Mouse (Mus musculus): ENCODE measurements at regions not wholly inside any gene's neighbourhood (a gene's known extent, or its start where the extent isn't known, plus 50 kb on each side); places are given as distances from the start of the nearest gene placed in this dataset.

DNA sequence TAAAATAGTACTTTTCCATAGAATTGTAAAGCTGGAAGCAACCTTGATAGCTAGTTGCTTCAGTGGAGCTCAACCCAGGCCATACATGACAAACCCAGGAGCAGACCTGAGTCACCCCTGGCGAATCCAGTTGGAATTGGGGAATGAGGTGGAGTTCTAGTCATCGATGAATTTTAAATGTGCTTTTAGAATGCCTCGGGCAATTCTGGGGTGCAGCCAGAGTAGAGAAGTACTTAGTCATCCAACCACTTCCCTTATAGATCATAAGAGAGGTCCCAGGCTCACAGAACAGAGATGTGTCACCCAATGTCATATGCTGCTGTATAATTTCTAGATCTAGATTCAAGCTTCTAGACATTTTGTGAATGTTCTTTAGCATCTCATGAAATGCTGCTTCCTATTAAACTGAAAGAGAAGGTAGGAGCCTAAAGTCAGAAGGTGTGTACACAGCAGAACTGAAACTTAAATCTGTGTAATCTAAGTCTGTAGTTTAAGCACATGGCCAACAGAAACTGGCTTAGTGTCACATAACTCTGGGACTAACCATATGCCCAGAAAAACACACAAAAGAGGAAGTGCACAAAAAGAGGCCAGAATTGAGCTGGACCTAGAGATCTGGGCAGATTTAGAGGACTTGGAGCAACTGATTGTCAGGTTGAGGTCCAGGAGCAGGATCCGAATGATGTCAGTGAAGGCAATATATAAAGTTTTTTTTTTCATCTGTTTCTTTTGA is 269.7 kb downstream of the Smarca1 start:
- Histone ChIP-seq H3K27ac (no peak overlapping the region), H3K27me3 (ENCODE audit: insufficient read depth, low read length) (no peaks in the 10 kb centered on the region), H3K9ac (ENCODE audit: low read depth, low read length) (no peak overlapping the region), H3K4me1 (replicated peaks; ENCODE audit: insufficient read depth, low read length) (no peaks in the 10 kb centered on the region), H3K36me3 (ENCODE audit: insufficient read depth, low read length) (no peaks in the 10 kb centered on the region), H3K4me3 (replicated peaks; ENCODE audit: low read depth, low read length) (no peak overlapping the region), H3K9me3 (replicated peaks; ENCODE audit: low read length) (no peaks in the 10 kb centered on the region), H3K4me2 (ENCODE audit: low read length) (no peak overlapping the region)
- ATAC-seq (replicated peaks; ENCODE audit: low FRiP score, low read depth) (no peak), DNase-seq (ENCODE audit: low spot score) (no peak)
- TF ChIP-seq CTCF (IDR thresholded peaks at IDR 0.05; ENCODE audit: low read depth): no peak
- WGBS: 84% methylated on average over 4 of the region's 4 CpGs

DNA sequence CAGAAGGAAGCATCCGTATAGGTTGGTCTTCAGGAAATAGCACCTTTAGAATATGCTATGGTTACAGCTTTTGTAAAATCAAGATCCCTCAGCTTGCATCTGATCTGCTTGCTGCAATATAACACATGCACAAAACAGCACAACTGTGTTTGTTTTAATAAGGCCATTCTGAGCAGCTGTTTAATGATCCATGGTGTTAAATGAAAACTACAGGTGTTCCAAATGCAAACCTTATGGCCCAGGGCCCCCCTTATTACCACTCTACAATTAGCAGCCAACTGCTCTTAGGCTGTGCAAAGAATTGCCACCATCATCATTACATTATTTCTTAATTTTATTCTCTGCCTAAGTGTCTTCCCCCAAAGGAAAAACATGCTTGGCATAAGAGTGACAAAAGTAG is 280.4 kb downstream of the Smarca1 start:
- Histone ChIP-seq H3K27ac (no peak overlapping the region), H3K4me1 (replicated peaks; ENCODE audit: insufficient read depth, low read length) (no peaks in the 10 kb centered on the region), H3K36me3 (ENCODE audit: insufficient read depth, low read length) (no peaks in the 10 kb centered on the region), H3K4me3 (replicated peaks; ENCODE audit: low read depth, low read length) (no peak overlapping the region), H3K9me3 (replicated peaks; ENCODE audit: low read length) (no peaks in the 10 kb centered on the region), H3K9ac (ENCODE audit: low read depth, low read length) (no peak overlapping the region), H3K27me3 (ENCODE audit: insufficient read depth, low read length) (no peaks in the 10 kb centered on the region), H3K4me2 (ENCODE audit: low read length) (no peak overlapping the region)
- no peak for DNase-seq (ENCODE audit: low spot score)
- ATAC-seq (replicated peaks; ENCODE audit: low FRiP score, low read depth): no peak
- TF ChIP-seq CTCF (IDR thresholded peaks at IDR 0.05; ENCODE audit: low read depth): no peak
- WGBS: 58% methylated on average over 1 of the region's 1 CpGs

Measured in kidney, postnatal 0 days (tissue).